Mouse (Mus musculus) erythroid progenitor cell, adult 5-6 weeks (primary cell): ENCODE measurements around the gene Rbm6. TPM values are rescaled to one million over a fixed set of nuclear protein-coding genes. Genes with fewer than 3 reads are reported as not detected.

Source experiments
- ATAC-seq: replicated peaks from 2 replicates; pipeline ENCODE4 v1.8.0; 2016; ENCODE audit warnings: moderate number of reproducible peaks, mild to moderate bottlenecking, moderate TSS enrichment, inconsistent platforms; ENCODE audit not compliant: poor library complexity, low FRiP score, severe bottlenecking
- total RNA-seq, 2 experiments: library from RNA; stranded (forward) in 1 of 2; stranded (reverse) in 1 of 2; fragments of 150-400 nt in 1 of 2; fragments of 186-747, 209-891 nt in 1 of 2; gene quantifications; 2 replicates each; pipeline versions ENCODE4 v1.2.3 to v1.2.4; 2015 to 2017; ENCODE audit warnings: low replicate concordance in 2 of 2

The Rbm6 gene
- total RNA-seq, 2 experiments from 2014 or later = 204 to 216 TPM

DNA sequence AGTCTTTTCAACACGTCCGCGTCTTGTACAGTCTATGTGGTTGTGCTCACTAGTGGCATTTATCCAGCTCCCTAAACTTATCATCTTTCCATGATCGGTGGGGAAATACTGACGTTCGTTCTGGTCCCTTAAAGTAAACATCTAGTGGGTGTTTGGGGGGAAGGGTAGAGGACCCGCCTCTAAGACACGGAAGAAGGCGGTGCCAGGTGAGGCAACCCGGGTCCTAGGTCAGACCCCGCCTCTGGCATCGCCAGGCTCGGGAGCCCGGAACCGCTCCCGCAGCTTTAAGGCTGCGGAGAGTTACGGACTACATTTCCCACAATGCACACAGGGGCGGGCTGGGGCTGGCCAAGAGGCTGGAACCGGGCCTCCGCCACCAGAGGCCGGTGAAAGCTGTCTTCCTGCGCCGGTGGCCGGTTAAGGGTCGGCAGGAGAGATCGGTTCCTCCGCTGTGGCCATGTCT is 14.8 kb upstream of the Rbm6 start, which contains the start of gene Mon1a:
Gene Mon1a (plus strand): TSS at position 348 of the 463 bp plus-strand sequence.
- peak; percentile 96 for ATAC-seq

GRCm38 (mm10) chr9:107880411-107880810 is 7.4 kb upstream of the Rbm6 start:
- no peak for ATAC-seq

- ATAC-seq = peak; percentile 98
Observed at GRCm38 (mm10) chr9:107872350-107873098, 513 bp downstream of the Rbm6 start.

- ATAC-seq = no peak
Observed at GRCm38 (mm10) chr9:107866081-107866480, 7.0 kb downstream of the Rbm6 start.

- ATAC-seq = no peak
Observed at GRCm38 (mm10) chr9:107864493-107864892, 8.5 kb downstream of the Rbm6 start.

- ATAC-seq = no peak
Observed at GRCm38 (mm10) chr9:107858343-107858742, 14.7 kb downstream of the Rbm6 start.

GRCm38 (mm10) chr9:107848922-107849321 is 24.1 kb downstream of the Rbm6 start:
- ATAC-seq = no peak

- ATAC-seq = no peak
Observed at GRCm38 (mm10) chr9:107842709-107843108, 30.3 kb downstream of the Rbm6 start.

DNA sequence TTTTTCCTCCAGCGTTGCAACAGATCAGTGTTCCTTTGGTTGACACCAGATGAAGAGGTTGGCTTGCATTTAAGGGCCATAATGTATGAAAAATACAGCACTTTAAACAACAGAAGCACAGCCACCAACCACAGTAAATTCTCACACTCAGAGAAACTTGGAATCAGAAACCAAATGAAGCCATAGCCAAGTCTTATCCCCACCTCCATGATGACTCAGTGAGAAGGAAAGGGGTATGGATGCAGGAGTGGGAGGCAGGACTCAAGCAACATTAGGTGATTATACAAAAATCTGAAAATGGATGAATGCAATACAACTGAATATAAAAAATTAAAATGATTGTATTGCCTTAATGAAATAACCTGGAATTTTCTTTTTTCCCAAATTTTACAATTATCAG is 34.2 kb downstream of the Rbm6 start:
- no peak for ATAC-seq

- ATAC-seq = no peak
Observed at GRCm38 (mm10) chr9:107833826-107834225, 39.2 kb downstream of the Rbm6 start.

DNA sequence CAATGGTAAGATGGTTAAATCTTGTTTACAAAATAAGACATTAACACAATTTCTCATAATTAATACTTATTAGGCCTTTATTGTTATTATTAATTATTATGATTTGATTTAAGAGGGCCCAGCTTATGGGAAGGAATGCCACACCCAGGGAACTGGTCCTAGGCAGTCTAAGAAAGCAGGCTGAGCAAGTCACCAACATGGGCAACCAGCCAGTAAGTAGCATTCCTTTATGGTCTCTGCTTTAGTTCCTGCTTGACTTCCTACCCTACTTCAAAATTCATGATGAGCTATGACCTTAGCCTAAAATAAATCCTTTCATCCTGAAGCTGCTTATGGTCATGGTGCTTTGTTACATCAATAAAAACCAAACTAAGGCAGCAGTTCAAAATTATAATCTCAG is 41.3 kb downstream of the Rbm6 start:
- ATAC-seq = no peak

DNA sequence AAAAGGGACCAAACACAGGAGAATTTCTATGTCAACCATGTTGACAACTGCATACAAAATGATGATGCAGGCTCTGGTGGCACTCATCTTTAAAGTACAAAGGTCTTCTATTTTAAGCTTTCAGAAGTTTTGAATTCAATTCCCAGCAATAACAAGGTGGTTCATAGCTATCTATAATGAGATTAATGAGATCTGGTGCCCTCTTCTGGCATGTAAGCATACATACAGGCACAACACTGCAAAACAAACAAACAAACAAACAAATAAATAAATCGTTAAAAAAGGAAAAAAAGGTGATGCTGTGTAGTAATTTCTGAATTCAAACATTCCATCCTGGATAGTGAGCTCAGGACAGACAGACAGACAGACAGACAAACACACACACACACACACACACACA is 60.9 kb downstream of the Rbm6 start:
- ATAC-seq = no peak

GRCm38 (mm10) chr9:107810985-107811384 is 62.1 kb downstream of the Rbm6 start:
- no peak for ATAC-seq

DNA sequence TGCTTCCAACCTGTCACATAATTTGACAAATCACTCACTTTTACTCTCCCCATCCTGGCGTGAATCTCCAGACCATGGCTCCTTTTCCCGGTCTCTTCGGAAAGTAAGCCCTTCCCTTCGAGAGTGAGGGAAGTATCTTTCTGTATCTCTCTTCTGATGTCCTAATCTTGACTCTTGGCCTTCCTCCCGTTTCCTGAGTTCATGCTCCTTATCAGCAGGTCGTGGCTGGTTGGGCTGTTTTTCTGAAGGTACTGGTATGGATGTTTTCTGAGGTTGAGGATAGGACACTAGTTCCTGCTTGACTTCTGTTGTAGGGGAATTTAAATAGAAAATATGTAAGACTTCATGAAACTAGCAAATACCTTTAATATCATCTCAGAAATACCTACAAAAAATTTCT is 81.3 kb downstream of the Rbm6 start:
- ATAC-seq = no peak

DNA sequence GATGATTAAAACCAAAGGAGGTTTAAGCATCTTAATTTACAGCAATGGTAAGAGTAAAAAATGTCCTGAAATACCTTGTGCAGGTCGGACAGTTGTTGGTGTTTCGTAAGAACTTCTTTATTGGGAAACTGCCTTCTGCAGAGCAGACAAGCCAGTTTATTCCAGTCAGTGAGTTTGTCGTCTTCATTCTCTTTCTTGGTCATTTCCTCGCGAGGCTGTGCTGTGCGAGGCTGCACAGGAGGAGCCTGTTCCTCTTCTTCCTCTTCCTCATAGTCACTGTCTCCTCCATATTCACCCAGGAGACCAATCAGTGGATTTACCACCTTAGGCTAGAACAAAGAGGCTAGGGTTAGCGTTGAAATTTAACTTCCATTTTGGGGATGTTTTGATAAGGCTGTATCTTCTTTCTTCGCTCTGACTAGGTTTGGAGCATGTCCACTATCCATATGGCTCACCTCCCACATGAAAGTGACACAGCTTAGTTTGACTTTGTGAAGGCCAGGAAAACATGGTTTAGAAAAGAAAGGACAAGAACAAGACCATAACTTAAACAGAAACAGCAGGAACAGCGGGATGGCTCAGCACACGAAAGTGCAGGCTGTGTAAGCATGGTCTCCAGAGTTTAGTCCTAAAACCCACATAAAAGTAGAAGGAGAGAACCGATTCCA is 90.4 kb downstream of the Rbm6 start:
- ATAC-seq = no peak

DNA sequence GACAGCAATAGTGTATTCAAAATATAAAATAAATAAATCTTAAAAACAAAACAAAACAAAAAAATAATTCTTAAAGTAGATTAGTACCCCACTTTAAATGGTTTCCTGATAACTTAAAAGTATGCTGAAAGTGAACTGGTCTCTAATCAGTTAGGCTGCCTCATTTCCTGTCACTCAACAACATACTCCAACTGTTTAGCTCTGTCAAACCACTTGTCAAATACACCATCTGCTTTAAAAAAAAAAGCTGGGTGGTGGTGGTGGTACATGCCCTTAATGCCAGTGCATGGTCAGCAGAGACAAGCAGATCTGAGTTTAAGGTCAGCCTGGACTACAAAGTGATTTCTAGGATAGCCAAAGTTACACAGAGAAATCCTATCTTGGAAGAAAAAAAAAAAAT is 96.2 kb downstream of the Rbm6 start:
- ATAC-seq = no peak

- no peak for ATAC-seq
Observed at GRCm38 (mm10) chr9:107774411-107774810, 98.6 kb downstream of the Rbm6 start.

- no peak for ATAC-seq
Observed at GRCm38 (mm10) chr9:107771782-107772181, 101.3 kb downstream of the Rbm6 start.

GRCm38 (mm10) chr9:107770374-107771290 is 102.4 kb downstream of the Rbm6 start, which contains the start of gene Rbm5:
TSS of gene Rbm5 (minus strand) at chr9:107770996.
- peak; percentile 97 for ATAC-seq

DNA sequence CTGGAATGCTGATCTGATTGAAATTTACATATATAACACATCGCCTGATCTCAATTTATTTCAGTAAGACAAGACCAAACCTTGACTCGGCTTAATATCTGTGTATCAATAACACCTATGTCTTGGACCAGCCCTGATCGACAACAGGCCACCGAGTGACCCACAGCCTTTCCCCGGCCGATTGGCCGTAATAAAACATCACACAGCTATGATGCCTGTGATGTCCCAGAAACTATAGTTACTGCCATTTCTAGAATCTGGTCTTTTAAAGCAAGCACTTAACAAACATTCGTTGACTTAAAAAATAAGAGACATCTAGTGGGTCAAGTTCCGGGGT is 103.0 kb downstream of the Rbm6 start:
- no peak; the same call in 1 of the 2 replicates for ATAC-seq
